Mouse (Mus musculus): ENCODE measurements around the gene Coq8a.

GRCm38 (mm10) chr1:180194781-180195471, 4.5 kb downstream of the Coq8a start:
- TF ChIP-seq CTCF (IDR thresholded peaks at IDR 0.05; ENCODE audit: low read depth) (no peak), EP300 (IDR thresholded peaks at IDR 0.05; ENCODE audit: low read depth) (no peak)
